Mouse (Mus musculus): Measurements from ENCODE around the gene Galk2.

DNA sequence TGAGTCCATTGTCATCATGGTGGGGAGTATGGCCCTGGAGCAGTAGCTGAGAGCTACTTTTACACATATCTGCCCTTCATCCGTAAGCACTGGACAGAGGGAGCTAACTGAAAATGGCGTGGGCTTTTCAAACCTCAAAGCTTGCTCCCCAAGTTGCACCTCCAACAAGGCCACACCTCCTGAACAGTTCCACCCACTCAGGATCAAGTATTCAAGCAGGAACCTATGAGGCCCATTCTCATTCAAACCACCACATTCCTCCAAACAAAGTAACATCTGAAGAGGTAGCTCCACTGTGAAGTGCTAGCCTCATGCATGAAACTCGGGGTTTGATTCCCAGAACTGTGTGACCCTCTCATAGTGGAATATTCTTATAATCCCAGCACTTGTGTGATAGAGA, 9.4 kb downstream of the Galk2 start:
- no peak for TF ChIP-seq GATA1 (IDR thresholded peaks at IDR 0.05; ENCODE audit: low read length)
- no peak for TF ChIP-seq TAL1 (IDR thresholded peaks at IDR 0.05; ENCODE audit: low read length)

Measured in erythroblast, embryonic 14.5 days (primary cell).